Mouse (Mus musculus) c-Kit-positive CD71-positive TER-119-positive erythroid progenitor cells, embryonic 14.5 days (primary cell): ENCODE data around the gene Yju2.
A peak's percentile ranks its signal among the peaks of the same experiment; 100 is the strongest.

Source experiments
- DNase-seq: peaks from one replicate; pipeline ENCODE4 v3.0.0-alpha.2; 2013; ENCODE audit warnings: low spot score

The Yju2 gene

DNA sequence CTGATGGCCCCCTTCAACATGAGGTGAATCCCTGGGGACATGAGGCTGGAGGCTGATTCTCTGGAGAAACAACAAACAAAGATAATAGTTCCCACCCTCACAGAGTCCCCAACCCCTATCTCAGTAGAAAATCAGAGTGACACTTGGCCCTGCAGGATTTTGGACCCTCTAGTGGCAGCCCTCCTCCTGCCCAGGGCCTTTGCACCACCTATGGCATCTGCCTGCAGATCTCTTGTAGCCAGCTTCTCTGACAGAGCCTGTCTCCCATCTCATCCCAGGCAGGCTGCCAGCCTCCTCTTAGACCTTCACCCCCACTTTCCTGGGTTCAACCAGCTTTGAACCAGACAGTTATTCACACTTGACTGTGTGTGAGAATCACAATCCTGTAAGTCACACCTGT is 1.9 kb downstream of the Yju2 start:
- DNase-seq: no peak

DNA sequence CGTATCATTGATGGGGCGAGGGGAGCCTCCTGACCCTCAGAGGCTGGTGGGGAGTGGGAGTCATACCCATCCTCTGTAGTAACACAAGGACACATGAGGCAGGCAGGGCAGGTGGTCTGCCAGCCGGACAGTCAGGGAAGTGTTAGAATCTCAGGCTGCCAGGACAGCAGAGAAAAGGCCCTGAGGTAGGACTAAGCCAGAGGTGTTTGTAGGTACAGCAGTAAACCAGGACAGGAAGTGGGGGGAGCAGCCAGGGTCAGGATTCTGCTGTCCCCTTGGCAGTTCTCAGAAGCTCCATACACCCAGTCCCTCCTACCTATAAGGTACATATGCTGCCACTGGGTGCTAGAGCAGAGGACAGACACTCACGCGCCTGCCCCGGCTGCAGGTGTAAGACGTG is 2.7 kb downstream of the Yju2 start:
- no peak for DNase-seq

GRCm38 (mm10) chr17:55963171-55963570 is 4.3 kb downstream of the Yju2 start:
- no peak for DNase-seq

DNA sequence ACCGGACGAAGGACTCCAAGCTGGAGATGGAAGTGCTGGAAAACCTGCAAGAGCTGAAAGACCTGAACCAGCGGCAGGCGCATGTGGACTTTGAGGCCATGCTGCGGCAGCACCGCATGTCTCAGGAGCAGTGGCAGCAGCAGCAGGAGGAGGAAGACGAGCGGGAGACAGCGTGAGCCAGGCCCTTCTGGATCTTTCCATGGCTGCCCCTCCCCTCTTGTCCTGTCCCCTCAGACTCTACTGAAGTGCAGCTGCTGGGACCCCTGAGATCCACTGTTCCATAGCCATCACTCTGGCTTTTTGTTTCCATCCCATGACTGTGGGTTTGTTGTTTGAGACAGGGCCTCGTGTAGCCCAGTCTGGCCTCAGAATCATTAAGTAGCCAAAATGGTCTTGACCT is 5.6 kb downstream of the Yju2 start:
- no peak for DNase-seq

GRCm38 (mm10) chr17:55964996-55965395 is 6.1 kb downstream of the Yju2 start:
- no peak for DNase-seq

GRCm38 (mm10) chr17:55967186-55967585 is 8.3 kb downstream of the Yju2 start:
- DNase-seq: no peak

DNA sequence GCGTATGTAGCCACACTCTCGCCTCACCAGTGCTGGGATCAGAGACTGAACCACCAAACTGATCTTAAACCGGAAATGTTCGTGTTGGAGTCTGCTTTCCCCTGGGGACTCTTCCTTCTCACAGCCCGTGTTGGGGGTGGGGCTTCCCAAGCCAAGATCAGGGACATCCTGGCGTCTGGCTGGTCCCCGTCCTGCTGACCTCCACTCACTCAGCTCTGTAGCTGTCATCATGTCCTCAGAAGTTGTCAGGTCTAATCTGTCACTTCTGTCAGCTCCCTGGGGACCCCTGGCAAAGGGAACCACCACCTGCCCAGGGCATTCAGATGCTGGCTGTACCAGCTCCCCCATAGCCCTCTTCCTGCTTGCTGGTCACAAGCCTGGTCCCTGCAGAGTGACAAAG is 9.3 kb downstream of the Yju2 start:
- no peak for DNase-seq

GRCm38 (mm10) chr17:55969560-55969959 is 10.7 kb downstream of the Yju2 start:
- no peak for DNase-seq

DNA sequence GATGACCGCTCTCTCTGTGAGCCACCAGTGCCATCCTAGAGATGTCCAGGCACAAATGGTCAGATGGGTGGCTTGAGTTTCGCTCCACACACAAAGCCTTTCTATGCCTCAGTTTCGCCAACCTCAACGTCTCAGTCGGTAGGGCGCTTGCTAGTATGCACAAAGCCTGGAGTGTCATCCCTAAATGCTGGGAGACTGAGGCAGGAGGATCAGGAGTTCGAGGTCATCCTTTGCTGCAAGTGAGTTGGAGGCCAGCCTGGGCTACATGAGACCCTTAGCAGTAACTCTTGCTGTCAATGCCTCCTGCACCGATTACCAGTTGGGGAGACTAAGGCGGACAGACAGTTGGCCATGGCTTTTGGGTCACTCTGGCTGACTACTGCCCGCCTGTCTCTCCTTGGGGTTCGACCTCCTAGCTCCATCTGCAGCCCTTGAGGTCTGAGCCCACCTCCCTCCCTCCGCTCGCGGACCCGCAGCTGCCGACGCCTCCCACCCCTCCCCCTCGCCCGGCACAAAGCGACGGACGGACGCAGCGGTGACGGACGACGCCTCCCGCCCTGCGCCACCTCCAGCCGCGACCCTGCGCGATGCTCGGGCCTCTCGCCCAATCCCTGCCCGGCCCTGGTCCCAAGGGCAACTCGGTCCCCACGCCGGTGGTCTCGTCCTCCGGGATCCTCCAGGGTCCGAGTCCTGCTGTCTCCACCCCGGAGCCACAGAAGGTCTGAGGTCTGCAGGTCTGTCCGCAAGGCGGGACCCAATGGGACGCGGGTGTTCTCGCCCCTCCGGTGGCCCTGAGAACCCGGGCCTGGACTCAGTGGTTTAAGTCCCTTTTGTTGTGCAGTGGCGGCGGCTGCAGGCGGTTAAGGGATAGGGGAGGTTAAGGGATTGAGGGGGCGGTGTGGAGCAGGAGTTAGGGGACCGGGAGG is 11.3 kb downstream of the Yju2 start, which contains the start of gene Shd:
Gene Shd (plus strand): TSS at position 502 of the 926 bp plus-strand sequence.
- no peak for DNase-seq

DNA sequence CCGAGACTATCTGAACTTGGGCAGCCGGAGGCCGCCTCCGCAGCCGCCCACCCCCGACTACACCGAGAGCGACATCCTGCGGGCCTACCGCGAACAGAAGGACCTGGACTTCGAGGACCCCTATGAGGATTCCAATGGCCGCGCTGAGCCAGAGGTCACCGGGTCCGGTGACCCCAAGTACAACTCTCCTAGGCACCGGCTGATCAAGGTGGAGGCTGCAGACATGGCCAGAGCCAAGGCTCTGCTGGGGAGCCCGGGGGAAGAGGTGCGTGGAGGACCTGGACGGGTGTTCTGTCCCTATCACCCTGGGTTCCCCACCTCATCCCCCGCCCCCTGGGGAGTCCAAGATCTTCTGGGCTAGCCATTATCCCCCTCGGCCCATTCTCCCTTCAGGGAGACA is 12.6 kb downstream of the Yju2 start:
- no peak for DNase-seq

DNA sequence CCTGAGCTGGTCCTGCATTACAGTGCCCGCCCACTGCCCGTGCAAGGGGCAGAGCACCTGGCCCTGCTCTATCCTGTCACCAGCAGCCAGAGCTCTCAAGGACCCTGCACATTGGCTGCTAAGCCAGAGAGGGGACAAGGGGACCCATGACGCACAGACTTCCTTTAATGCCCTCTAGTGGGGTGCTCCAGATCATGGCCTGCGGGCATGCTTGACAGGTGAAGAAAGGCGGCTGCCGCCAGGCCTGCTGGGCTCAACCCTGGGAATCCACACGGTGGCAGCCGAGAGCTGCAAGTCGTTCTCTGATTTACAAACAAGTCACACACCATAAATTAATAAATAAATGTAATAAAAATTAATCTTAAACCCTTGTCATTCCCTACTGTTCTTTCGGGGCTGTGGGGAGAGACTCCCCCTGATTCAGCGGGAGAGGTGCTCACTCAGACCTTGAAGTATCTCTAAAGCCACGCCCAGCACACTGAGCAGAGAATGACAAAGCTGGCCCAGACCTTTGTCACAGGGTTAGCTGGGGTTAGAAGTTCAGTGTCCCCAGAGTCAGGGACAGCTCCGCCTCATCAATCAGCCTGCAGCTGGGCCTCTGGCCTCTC is 17.5 kb downstream of the Yju2 start:
- DNase-seq: peak; percentile 37

DNA sequence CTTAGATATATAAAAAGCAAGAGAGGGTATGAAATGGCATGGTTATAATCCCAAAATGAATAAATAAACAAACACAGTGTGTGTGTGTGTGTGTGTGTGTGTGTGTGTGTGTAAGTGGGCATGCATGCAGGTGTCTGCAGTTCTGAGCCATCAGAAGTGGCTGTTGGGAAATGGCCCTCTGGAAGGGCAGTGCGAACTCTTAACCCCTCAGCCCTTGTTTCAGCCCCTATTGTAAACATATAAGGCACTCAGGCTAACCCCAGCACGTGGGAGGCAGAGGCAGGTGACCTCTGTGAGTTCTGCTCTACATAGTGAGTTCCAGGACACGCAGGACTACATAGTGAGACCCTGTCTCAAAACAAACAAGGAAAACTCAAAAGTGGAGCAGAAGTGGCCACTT is 18.4 kb downstream of the Yju2 start:
- DNase-seq: no peak

DNA sequence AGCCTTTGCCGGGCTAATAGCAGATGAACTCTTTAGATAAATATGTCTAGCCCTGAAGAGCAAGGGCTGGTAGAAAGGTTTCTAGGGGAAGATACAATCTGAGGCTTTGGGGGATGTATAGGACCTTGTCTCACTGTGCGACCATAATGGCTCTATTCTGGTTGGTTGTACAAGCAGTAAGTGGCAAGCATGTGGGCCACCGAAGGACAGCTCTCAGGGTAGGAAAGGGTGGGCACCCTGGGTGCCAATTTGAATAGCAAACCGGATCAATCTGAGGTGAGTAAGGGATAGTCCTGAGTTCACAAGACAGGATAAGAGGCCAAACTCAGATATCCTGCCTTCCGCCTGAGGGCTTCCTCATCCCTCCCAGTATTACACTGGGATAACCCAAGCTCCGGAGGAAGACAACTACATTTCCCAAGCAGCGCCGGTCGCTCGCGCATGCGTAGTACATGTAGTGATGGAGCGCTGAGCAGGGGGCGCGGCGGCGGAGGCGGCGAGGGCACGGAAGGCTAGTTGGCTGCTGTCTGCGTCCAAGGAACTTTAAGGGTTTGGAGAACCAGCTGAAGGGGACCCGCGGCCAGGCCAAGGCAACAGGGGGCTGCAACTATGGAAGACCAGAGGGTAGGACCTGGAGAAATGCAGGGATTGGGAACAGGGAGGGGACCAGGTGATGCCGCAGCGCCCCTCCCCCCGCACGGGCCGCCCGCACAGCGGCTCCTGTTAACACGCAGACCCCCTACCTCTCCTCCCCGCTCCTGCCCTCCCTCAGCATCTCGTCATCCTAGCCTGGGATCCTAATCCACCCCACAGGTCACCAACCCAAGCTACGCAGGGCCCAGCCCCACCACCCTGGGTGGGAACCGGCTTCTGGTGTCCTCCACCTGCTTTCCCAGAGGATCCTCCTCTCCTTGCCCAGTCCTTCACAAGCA is 27.4 kb downstream of the Yju2 start, which contains the start of gene Fsd1:
Gene Fsd1 (plus strand): TSS at position 480 of the 932 bp plus-strand sequence.
- no peak for DNase-seq

DNA sequence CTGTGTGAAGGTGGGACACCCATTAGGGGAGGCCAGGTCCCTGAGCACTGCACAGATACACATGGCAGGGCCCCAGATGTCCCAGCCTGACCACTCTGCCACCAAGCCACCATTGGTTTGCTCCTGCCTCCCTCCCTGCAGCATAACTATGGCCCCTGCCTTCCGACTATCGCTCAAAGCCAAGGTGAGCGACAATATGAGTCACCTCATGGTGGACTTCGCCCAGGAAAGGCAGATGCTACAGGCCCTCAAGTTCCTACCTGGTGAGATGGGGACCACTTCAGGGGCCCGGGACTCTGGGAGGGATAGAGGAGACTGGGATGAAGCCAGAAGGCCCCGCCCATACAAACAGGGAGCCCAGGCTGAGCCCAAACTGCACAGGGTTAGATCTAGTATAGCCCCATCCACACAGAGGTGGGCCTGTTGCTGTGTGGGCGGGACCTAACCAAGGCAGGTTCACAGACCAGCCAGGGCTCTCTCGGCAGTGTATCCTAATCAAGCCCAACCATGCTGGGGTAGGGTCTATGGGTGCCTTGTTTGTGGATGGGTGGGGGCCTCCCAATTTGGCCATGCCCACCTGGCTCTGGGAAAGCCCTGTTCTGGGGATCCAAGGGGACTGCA is 31.5 kb downstream of the Yju2 start:
- DNase-seq: no peak

- no peak for DNase-seq
Measured at GRCm38 (mm10) chr17:55996007-55996406, 37.1 kb downstream of the Yju2 start.

- no peak for DNase-seq
Measured at GRCm38 (mm10) chr17:55999794-56000499, 41.0 kb downstream of the Yju2 start.

GRCm38 (mm10) chr17:56003000-56003399 is 44.1 kb downstream of the Yju2 start:
- DNase-seq: no peak

DNA sequence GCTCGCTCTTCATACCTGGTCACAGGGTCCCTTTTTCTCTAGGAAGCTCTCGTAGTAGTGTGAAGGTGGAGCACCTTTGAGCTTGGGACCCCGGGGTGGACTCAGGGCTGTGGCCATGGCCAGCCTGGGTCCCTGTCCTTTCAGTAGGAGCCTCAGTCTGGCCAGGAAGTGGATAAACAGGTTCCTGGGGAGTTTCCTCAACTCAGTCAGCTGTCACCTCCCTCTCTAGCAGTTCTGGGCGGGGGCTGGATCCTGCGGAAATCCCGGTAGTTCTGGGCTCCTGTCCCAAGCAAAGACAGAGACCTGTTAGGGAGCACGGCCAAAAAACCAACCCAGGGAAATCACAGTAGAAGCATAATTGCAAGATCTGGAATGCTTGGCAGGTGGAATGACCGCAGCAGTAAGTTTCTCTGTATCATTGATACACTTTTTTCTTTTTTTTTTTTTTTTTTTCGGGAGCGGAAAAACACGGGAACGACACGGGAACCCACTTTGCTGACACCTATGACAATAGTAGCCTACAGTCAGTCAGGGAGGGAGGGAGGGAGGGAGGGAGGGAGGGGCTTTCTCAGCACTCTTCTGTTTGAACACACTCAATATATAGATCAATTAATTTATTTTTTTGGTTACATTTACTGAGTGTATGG is 46.6 kb downstream of the Yju2 start, which contains the start of the genes Stap2 and Mpnd:
Gene Stap2 (minus strand): TSS at position 170 of the 647 bp plus-strand sequence.
Gene Mpnd (plus strand): TSS at position 297 of the 647 bp plus-strand sequence.
- DNase-seq: peak; percentile 85

DNA sequence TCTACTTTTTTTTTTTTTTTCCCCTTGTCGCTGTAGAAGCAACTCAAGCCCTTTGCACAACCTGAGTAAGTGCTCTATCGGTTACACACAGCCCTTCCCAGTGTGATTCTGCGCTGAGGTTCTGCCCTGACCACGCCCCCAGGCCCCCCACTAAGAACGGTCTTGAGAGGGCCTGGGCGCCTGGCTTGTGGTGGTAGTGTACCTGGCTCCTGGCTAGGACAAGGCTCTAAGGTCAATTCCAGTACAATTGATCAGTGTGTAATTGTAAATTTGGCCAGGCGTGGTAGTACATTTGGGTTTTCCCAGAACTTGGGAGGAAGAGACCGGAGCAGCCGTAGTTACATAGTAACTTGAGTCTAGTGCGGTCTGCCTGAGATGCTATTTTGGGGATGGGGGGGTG is 48.1 kb downstream of the Yju2 start:
- no peak for DNase-seq
